Mouse (Mus musculus): ENCODE measurements at regions not wholly inside any gene's neighbourhood (a gene's known extent, or its start where the extent isn't known, plus 50 kb on each side); places are given as distances from the start of the nearest gene placed in this dataset.

DNA sequence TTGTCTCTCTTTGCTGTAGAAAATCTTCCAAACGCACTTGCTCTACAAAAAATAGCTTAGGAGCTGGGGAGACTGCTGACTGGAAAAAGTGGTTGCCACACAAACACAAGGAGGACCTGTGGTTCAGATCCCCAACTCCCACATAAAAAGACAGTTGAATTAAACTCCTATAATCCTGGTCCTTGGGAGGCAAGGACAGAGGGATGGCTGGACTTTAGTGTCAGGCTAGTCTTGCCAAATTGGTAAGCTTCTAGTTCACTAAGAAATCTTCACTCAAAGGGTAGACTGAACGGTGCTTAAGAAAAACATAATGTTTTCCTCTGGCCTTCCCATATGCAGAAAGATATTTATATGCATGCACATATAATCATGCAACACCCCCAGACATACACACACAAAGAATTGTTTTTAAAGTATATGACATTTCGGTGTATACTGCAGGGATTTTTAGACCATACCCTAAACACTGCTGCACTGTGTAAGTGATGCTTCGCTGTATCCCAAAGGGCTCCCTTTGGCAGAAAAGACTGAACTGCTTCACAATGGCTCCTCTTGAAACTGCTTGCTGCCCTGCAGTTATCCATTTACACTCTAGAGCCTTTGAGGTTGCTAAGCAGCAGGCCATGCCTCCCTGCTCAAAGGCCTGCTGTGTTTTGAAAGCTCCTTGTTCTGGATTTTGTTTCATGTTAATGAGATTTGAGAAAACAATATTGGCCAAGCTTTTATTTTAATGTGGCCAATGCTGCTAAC, 1299.3 kb downstream of the Zfp704 start:
- peak; percentile 88 for DNase-seq (ENCODE audit: low read depth)
- TF ChIP-seq CTCF (IDR thresholded peaks at IDR 0.05; ENCODE audit: borderline replicate concordance, extremely low read depth, insufficient read depth, insufficient read length) (no peak), POLR2A (IDR thresholded peaks at IDR 0.05; ENCODE audit: borderline replicate concordance, extremely low read depth, insufficient read depth, insufficient read length, poor library complexity, severe bottlenecking) (no peak)

DNA sequence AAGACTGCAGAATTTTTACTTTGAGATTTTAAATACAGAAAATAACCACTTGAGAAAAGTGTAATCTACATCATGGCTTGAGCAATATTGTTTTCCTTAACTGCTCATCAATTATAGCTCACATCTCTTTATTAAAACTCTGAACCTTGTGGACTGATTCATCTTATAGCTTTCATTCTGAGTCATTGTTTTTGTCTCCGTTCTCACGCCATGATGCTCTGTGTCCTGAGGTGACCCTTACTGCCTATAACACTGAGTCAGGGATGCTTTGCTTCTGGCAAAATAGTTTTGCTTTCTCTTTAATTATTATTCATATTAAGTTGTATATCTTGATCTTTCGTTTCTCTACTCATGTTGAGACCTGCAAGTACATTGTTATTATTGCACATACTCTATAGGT, 1302.6 kb downstream of the Zfp704 start:
- DNase-seq (ENCODE audit: low read depth), result no peak
- TF ChIP-seq CTCF (IDR thresholded peaks at IDR 0.05; ENCODE audit: borderline replicate concordance, extremely low read depth, insufficient read depth, insufficient read length) (no peak), POLR2A (IDR thresholded peaks at IDR 0.05; ENCODE audit: borderline replicate concordance, extremely low read depth, insufficient read depth, insufficient read length, poor library complexity, severe bottlenecking) (no peak)

DNA sequence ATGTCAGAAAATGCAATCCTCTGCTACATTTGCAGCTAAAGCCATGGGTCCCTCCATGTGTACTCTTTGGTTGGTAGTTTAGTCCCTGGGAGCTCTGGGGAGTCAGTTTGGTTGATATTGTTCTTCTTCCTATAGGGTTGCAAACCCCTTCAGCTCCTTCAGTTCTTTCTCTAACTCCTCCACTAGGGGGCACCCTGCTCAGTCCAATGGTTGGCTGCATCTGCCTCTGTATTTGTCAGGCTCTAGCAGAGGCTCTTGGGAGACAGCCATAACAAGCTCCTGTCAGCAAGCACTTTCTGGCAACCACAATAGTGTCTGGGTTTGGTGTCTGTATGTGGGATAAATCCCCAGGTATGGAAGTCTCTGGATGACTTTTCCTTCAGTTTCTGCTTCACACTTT, 1305.1 kb downstream of the Zfp704 start:
- TF ChIP-seq CTCF (IDR thresholded peaks at IDR 0.05; ENCODE audit: borderline replicate concordance, extremely low read depth, insufficient read depth, insufficient read length) (no peak), POLR2A (IDR thresholded peaks at IDR 0.05; ENCODE audit: borderline replicate concordance, extremely low read depth, insufficient read depth, insufficient read length, poor library complexity, severe bottlenecking) (no peak)
- no peak for DNase-seq (ENCODE audit: low read depth)

DNA sequence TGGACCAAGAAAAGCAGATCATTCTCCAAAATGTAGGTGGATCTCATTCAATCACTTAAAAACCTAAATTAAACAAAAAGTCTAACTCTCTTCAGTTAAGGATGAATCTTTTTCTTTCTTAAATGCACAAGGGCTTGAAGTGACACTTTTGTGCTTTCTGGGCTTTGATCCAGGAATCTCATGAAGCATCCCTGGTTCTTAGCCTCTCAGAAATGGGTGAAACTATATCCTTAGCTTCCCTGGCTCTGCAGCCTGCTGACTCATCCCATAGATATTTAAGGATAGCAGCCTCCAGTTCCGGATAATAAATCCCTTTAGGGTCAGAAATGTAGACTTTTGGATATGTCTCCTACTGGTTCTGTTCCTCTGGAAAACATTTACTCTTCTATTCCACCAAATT, 1316.8 kb downstream of the Zfp704 start:
- no peak for DNase-seq (ENCODE audit: low read depth)

DNA sequence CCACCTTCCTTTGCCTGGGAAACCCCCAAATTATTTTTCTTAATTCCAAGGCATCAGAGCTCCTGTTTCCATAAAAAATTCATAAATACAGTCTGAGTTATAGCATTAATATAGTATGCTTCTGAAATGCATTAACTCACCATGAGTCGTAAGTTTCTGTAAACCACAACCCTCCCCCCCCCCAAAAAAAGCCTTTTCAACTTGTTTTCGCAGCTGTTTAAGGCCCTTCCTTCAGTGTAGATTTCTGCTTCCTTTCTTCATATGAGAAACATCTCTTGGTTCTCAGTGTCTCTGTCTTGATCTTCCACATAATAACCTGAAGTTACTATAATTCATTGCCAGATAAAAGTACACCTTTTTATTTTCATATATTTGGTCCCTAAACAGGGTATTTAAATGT, 1320.3 kb downstream of the Zfp704 start:
- DNase-seq (ENCODE audit: low read depth), result no peak
- TF ChIP-seq CTCF (IDR thresholded peaks at IDR 0.05; ENCODE audit: borderline replicate concordance, extremely low read depth, insufficient read depth, insufficient read length) (no peak), POLR2A (IDR thresholded peaks at IDR 0.05; ENCODE audit: borderline replicate concordance, extremely low read depth, insufficient read depth, insufficient read length, poor library complexity, severe bottlenecking) (no peak)

More for the DNA sequence above, 1316.8 kb downstream of the Zfp704 start:
- TF ChIP-seq CTCF (IDR thresholded peaks at IDR 0.05; ENCODE audit: borderline replicate concordance, extremely low read depth, insufficient read depth, insufficient read length) (no peak), POLR2A (IDR thresholded peaks at IDR 0.05; ENCODE audit: borderline replicate concordance, extremely low read depth, insufficient read depth, insufficient read length, poor library complexity, severe bottlenecking) (no peak)

DNA sequence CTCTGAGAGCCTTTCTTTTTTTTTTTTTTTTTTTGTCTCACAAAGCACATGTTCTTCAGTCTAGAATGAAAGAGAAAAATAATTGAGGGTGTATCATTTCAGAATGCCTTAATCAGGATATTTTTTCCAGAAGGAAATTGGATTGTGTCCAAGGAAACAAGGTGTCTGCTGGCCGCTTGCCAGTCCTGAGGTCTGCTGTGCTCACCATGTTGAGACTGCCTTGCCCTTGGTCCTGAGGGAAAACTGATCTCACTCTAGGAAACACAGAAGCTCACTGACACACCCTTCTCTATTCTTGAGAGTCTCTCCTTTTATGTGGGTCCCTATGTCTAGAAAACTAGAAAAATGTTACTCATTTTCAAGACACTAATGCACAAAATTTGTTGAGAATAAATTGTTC, 1321.4 kb downstream of the Zfp704 start:
- DNase-seq (ENCODE audit: low read depth), result no peak
- TF ChIP-seq POLR2A (IDR thresholded peaks at IDR 0.05; ENCODE audit: borderline replicate concordance, extremely low read depth, insufficient read depth, insufficient read length, poor library complexity, severe bottlenecking) (no peak), CTCF (IDR thresholded peaks at IDR 0.05; ENCODE audit: borderline replicate concordance, extremely low read depth, insufficient read depth, insufficient read length) (no peak)

DNA sequence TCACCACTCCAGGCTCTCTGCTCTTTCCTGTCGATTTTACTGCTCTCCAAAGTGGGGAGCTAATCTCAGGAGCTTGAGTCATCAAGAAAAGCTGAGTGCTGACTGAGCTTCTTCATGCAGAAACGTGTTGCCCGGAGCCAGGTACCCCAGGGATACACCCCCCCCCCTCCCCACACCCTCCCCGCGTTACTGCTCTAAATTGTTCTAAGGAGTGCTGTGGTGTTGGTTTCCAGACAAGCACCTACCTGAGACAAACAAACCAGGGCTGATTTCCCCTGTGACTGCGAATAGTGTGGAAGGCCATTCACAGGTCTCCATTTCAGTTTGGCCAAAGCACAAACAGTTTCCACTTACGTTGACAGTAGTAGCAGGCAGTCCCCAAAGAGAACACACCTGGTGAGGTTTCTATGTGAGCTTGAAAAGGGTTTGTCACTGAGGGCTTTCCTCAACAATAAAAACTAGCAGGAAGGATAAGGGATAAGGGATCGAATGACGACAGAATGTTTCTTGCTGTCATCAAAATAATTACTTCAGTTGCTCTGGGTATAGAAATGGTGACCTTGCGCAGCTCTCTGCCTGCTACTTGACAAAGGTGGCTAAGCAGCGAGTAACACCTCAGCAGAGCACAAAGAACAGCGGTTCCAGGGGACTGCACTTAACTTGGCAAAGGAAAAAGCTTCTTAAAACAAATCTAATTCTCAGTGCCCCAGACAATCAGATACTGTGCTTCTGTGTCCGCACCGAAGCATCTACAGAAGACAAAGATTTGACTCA, 1325.0 kb downstream of the Zfp704 start:
- TF ChIP-seq POLR2A (IDR thresholded peaks at IDR 0.05; ENCODE audit: borderline replicate concordance, extremely low read depth, insufficient read depth, insufficient read length, poor library complexity, severe bottlenecking), result no peak
- TF ChIP-seq CTCF (IDR thresholded peaks at IDR 0.05; ENCODE audit: borderline replicate concordance, extremely low read depth, insufficient read depth, insufficient read length), result no peak
- peak; percentile 22 for DNase-seq (ENCODE audit: low read depth)

DNA sequence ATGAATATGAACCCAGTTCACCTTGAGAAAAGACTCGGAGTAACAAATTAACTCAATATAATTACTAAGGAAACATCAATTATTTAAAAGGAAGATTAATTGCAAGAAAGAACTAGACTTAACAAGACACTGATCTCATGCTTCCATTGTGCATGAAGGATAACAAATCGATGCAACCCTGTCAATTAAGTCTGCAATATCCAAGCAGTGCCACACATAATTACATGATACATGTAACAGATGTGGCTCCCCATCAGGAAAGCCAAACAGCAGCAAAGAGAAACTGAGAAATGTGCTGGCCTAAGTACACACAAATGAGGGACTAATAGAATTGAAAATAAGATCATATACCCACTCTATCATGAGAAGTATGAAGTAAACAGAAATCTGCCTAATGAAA, 1327.5 kb downstream of the Zfp704 start:
- TF ChIP-seq POLR2A (IDR thresholded peaks at IDR 0.05; ENCODE audit: borderline replicate concordance, extremely low read depth, insufficient read depth, insufficient read length, poor library complexity, severe bottlenecking), result no peak
- no peak for TF ChIP-seq CTCF (IDR thresholded peaks at IDR 0.05; ENCODE audit: borderline replicate concordance, extremely low read depth, insufficient read depth, insufficient read length)
- DNase-seq (ENCODE audit: low read depth), result peak; percentile 30

DNA sequence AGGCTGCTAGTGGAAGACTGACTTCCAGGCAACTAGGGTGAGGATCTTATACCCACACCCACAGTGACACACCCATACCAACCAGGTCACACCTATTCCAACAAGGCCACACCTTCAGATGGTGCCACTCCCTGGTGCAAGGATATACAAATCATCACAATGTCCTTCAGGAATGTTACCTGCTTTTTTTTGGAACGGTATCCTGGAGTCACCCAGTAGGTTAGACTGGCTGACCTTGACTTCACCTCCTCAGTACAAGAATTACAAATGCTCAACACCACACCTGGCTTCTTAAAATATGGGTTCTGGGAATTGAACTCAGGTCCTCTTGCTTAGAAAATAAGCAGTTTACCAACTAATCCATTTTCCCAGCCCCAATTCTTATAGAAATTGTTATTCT, 1333.2 kb downstream of the Zfp704 start:
- TF ChIP-seq POLR2A (IDR thresholded peaks at IDR 0.05; ENCODE audit: borderline replicate concordance, extremely low read depth, insufficient read depth, insufficient read length, poor library complexity, severe bottlenecking) (no peak), CTCF (IDR thresholded peaks at IDR 0.05; ENCODE audit: borderline replicate concordance, extremely low read depth, insufficient read depth, insufficient read length) (no peak)
- DNase-seq (ENCODE audit: low read depth), result no peak

DNA sequence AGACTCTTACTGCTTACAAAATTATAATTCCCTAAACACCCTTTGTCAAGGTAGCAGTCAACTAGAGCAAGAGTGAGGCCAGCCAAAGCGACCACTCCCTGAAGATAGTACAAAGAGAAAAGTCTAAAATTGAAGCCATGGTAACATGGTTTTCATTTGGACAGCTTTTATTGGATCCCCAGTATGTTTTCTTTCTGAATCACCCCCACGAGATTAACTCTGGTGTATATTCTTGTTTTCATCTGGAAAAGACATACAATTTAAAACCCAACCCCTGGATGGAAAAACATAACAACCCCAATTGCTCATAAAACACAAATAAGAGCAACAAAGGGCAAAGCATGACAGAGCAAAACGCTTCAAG, 1339.0 kb downstream of the Zfp704 start:
- no peak for DNase-seq (ENCODE audit: low read depth)
- no peak for TF ChIP-seq CTCF (IDR thresholded peaks at IDR 0.05; ENCODE audit: borderline replicate concordance, extremely low read depth, insufficient read depth, insufficient read length)
- no peak for TF ChIP-seq POLR2A (IDR thresholded peaks at IDR 0.05; ENCODE audit: borderline replicate concordance, extremely low read depth, insufficient read depth, insufficient read length, poor library complexity, severe bottlenecking)

DNA sequence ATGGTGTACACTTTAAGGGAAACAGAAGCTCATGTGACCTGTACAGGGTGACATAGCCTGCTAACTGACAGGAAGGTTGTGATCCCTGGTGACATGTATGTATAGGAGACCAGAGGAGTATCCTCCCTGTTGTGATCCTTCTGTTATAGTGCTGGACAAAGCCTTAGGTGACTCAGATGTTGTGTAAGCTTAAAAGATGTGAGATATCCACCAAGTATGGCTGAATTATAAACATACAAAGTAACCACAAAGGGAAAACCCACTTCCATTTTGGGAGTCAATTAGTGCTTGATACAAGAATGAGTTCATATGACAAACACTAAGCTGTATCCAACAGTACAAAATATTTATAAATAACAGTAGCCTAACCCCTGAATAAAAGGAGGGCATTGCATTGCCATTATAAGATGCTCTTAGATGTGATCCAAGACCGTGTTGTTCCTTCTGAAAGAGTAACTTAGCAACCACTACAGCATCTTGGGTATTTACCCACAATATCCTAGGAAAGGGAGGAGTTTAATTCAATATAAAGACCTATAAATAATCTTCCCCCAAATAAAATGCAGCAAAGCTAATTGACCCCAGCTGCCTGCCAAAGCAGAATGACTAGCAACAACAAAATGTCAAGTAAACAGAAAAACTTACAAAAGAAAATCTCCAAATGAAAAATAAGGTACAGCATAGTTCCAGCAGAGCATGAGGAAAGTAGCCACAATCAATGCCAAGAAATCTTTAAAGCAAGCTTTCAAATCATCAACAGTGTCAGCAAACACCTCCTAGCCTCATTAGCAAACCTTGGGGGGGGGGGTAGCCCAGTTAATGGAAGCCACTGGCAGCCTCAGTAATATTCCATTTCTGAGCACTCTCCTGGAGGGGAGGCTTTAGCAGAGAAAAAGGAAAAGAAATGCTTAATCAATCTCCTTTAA, 1339.6 kb downstream of the Zfp704 start:
- no peak for TF ChIP-seq POLR2A (IDR thresholded peaks at IDR 0.05; ENCODE audit: borderline replicate concordance, extremely low read depth, insufficient read depth, insufficient read length, poor library complexity, severe bottlenecking)
- no peak for TF ChIP-seq CTCF (IDR thresholded peaks at IDR 0.05; ENCODE audit: borderline replicate concordance, extremely low read depth, insufficient read depth, insufficient read length)
- DNase-seq (ENCODE audit: low read depth), result peak; percentile 72
